ENCODE assay signal across 8 mouse cellular contexts in the genomic region with DNA sequence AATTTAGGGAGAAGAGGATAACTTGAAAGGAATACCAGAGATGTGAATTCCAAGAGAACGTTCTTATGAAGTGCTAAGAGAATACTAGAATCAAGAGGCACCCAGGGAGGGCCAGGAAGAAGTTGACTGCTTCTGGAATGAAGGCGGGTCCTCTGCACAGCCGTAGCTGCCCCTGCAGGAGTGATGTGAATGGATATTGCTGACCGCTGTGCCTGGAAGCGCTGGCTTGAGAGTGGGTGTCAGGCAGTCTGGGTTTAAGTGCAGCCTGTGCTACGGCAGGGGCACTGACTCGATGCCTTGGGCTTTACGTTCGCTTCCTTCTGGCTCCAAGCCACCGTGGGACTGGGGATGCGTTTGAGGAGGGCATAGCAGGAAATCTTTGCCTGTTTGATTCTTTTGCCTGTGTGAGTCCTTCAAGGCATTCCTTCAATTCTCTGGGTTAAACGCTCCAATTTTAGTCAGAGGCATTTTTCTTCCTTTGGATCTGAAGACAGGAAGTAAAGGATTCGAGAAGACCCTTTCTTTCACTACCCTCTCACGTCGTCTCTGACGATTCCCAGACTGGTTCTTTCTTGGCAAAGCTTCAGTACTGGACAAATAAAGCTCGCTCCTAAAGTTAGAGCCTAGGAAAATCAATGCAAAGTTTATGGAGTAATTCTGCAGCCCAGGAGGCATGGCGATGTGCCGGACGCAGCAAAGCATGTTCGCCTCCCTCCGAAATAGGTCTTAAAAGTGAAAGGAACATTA.
DNase-seq lines count a peak whose midpoint lies in the region; ATAC-seq lines count a peak whose summit lies in the region.

No protein-coding gene starts in this region.

- no peak for ATAC-seq in kidney, embryonic 14.5 days (ENCODE audit: low FRiP score, low TSS enrichment)
- no peak for ATAC-seq in embryonic facial prominence, embryonic 12.5 days (ENCODE audit: insufficient number of reproducible peaks, insufficient read depth, low FRiP score, low TSS enrichment)
- no peak for ATAC-seq in midbrain, embryonic 15.5 days (replicated peaks)

- H3K4me1 ChIP-seq in kidney, embryonic 14.5 days (ENCODE audit: control insufficient read depth, insufficient read depth, low read length) = no peaks in the 10 kb centered on the region
- 0 out of 2 replicates have a peak, but pooled peaks cover 10% of the 10 kb centered on the region for H3K4me1 ChIP-seq in embryonic facial prominence, embryonic 12.5 days
- peaks cover 3% of the 10 kb centered on the region; the same call in 1 of the 2 replicates for H3K4me1 ChIP-seq in midbrain, embryonic 15.5 days

- H3K9ac ChIP-seq in kidney, embryonic 14.5 days (ENCODE audit: low read depth, low read length) = 0 out of 2 replicates have a peak overlapping the region, but pooled peaks have one; percentile 8
- no peak overlapping the region for H3K9ac ChIP-seq in embryonic facial prominence, embryonic 12.5 days
- no peak overlapping the region for H3K9ac ChIP-seq in midbrain, embryonic 15.5 days

- H3K27ac ChIP-seq in kidney, embryonic 14.5 days (ENCODE audit: low read depth, low read length) = no peak overlapping the region
- H3K27ac ChIP-seq in embryonic facial prominence, embryonic 12.5 days = peak overlapping the region; percentile 3; the same call in 1 of the 2 replicates
- no peak overlapping the region for H3K27ac ChIP-seq in midbrain, embryonic 15.5 days

- DNase-seq in kidney, adult 8-10 months = no peak
- peak; percentile 12 to 25 for DNase-seq in heart, postnatal 10 days
- no peak for DNase-seq in right cerebral cortex, postnatal 14 days
- DNase-seq in layer of hippocampus, postnatal 14 days (ENCODE audit: low spot score in 2 of 2) = no peak
- DNase-seq in left cerebral cortex, postnatal 25 days (ENCODE audit: low spot score in 2 of 2) = no peak

- WGBS in kidney, embryonic 14.5 days = 48% methylated on average over 22 of the region's 22 CpGs
- WGBS in embryonic facial prominence, embryonic 12.5 days = 38% methylated on average over 22 of the region's 22 CpGs
- 52% methylated on average over 22 of the region's 22 CpGs for whole genome bisulfite sequencing in midbrain, embryonic 15.5 days

- no peak overlapping the region for H3K4me3 ChIP-seq in kidney, embryonic 14.5 days (ENCODE audit: low read length)
- no peak overlapping the region for H3K4me3 ChIP-seq in embryonic facial prominence, embryonic 12.5 days
- no peak overlapping the region for H3K4me3 ChIP-seq in midbrain, embryonic 15.5 days

- H3K4me2 ChIP-seq in kidney, embryonic 14.5 days (replicated peaks; ENCODE audit: low read depth, low read length) = peak overlapping the region; percentile 23; the same call in 1 of the 2 replicates
- peak overlapping the region; percentile 32 for H3K4me2 ChIP-seq in embryonic facial prominence, embryonic 12.5 days (replicated peaks)
- H3K4me2 ChIP-seq in midbrain, embryonic 15.5 days = peak overlapping the region; percentile 24; the same call in 1 of the 2 replicates

- no peaks in the 10 kb centered on the region for H3K36me3 ChIP-seq in kidney, embryonic 14.5 days (ENCODE audit: control insufficient read depth, insufficient read depth, low read length)
- H3K36me3 ChIP-seq in embryonic facial prominence, embryonic 12.5 days = no peaks in the 10 kb centered on the region
- H3K36me3 ChIP-seq in midbrain, embryonic 15.5 days (replicated peaks) = no peaks in the 10 kb centered on the region

- intact Hi-C loops in heart, postnatal 10 days (cut with DNase I) = no loop called here
- intact Hi-C loops in left cerebral cortex, postnatal 25 days (cut with DNase I) = no loop called here

- H3K9me3 ChIP-seq in kidney, embryonic 14.5 days (ENCODE audit: control insufficient read depth, low read length) = no peaks in the 10 kb centered on the region
- no peaks in the 10 kb centered on the region for H3K9me3 ChIP-seq in embryonic facial prominence, embryonic 12.5 days
- H3K9me3 ChIP-seq in midbrain, embryonic 15.5 days = no peaks in the 10 kb centered on the region

- no peaks in the 10 kb centered on the region for H3K27me3 ChIP-seq in kidney, embryonic 14.5 days (ENCODE audit: control insufficient read depth, insufficient read depth, low read length)
- no peaks in the 10 kb centered on the region for H3K27me3 ChIP-seq in embryonic facial prominence, embryonic 12.5 days
- H3K27me3 ChIP-seq in midbrain, embryonic 15.5 days (replicated peaks) = no peaks in the 10 kb centered on the region

Comparison
In these comparisons a context has a peak if more than half of its experiments do, and no peak if none do; other contexts are left out.
1. DNase-seq: peak in heart, postnatal 10 days (2 of 2); none in kidney, adult 8-10 months (0 of 2), right cerebral cortex, postnatal 14 days (single experiment), layer of hippocampus, postnatal 14 days (0 of 2) and left cerebral cortex, postnatal 25 days (0 of 2).
2. Peak in every context shown above with its lines, with median percentiles within 50 percentile points of each other: H3K4me2 ChIP-seq.